Comparison of ENCODE assay signal across 27 mouse cellular contexts in genomic region chr6:72142561-72142960, GRCm38 (mm10).
"Had no signal": no experiment of that assay in that cellular context is flagged by ENCODE, and none has a peak within 500 bp of the region (broad histone marks: within the 10 kb centered on the region; RNA-seq: fewer than 3 reads in every experiment).

No protein-coding gene starts in this region.

- H3K9ac ChIP-seq: embryonic facial prominence, embryonic 12.5 days; embryonic facial prominence, embryonic 13.5 days; embryonic facial prominence, embryonic 15.5 days; forebrain, embryonic 12.5 days; forebrain, embryonic 13.5 days; forebrain, embryonic 15.5 days; forebrain, postnatal 0 days had no signal

- H3K27me3 ChIP-seq: embryonic facial prominence, embryonic 12.5 days; embryonic facial prominence, embryonic 13.5 days; embryonic facial prominence, embryonic 15.5 days; forebrain, embryonic 12.5 days; forebrain, embryonic 13.5 days; forebrain, embryonic 15.5 days had no signal

- DNase-seq: cerebellum, adult 2 months; cerebellum, adult 8-10 months; cerebellum, adult 9-10 months; cerebellum, adult 9-11 months; cerebellum, postnatal 10 days; cerebellum, postnatal 14 days; cerebellum, postnatal 25 days; cerebellum, postnatal 36 days; embryo, embryonic 11 days; forebrain, postnatal 0 days; gastrocnemius, adult 2 months; gastrocnemius, postnatal 10 days; gastrocnemius, postnatal 14 days; gastrocnemius, postnatal 25 days; gastrocnemius, postnatal 36 days; heart, adult 18-20 months had no signal

- H3K4me2 ChIP-seq: embryonic facial prominence, embryonic 12.5 days; embryonic facial prominence, embryonic 13.5 days; embryonic facial prominence, embryonic 15.5 days; forebrain, embryonic 12.5 days; forebrain, embryonic 13.5 days; forebrain, embryonic 15.5 days had no signal

- H3K27ac ChIP-seq: embryonic facial prominence, embryonic 10.5 days; embryonic facial prominence, embryonic 12.5 days; embryonic facial prominence, embryonic 13.5 days; embryonic facial prominence, embryonic 15.5 days; forebrain, embryonic 10.5 days; forebrain, embryonic 12.5 days; forebrain, embryonic 13.5 days; forebrain, embryonic 15.5 days; gastrocnemius, adult 2 months had no signal

- H3K9me3 ChIP-seq: embryonic facial prominence, embryonic 10.5 days; embryonic facial prominence, embryonic 12.5 days; embryonic facial prominence, embryonic 13.5 days; embryonic facial prominence, embryonic 15.5 days; forebrain, embryonic 10.5 days; forebrain, embryonic 12.5 days; forebrain, embryonic 13.5 days; forebrain, embryonic 15.5 days had no signal

- H3K36me3 ChIP-seq: embryonic facial prominence, embryonic 12.5 days had no signal

- H3K4me3 ChIP-seq: embryonic facial prominence, embryonic 10.5 days; embryonic facial prominence, embryonic 12.5 days; embryonic facial prominence, embryonic 13.5 days; embryonic facial prominence, embryonic 15.5 days; erythroblast, embryonic 14.5 days; forebrain, embryonic 10.5 days; forebrain, embryonic 12.5 days; forebrain, embryonic 13.5 days; forebrain, embryonic 15.5 days; gastrocnemius, adult 2 months had no signal

- ATAC-seq: forebrain, embryonic 13.5 days; forebrain, embryonic 14.5 days; forebrain, embryonic 15.5 days; forebrain, embryonic 16.5 days; forebrain, postnatal 0 days had no signal

- H3K4me1 ChIP-seq: embryonic facial prominence, embryonic 12.5 days; embryonic facial prominence, embryonic 13.5 days; embryonic facial prominence, embryonic 15.5 days; forebrain, embryonic 10.5 days; forebrain, embryonic 12.5 days; forebrain, embryonic 13.5 days; forebrain, embryonic 15.5 days had no signal
